Mouse (Mus musculus): ENCODE measurements around the gene Cd300ld3.

The Cd300ld3 gene

DNA sequence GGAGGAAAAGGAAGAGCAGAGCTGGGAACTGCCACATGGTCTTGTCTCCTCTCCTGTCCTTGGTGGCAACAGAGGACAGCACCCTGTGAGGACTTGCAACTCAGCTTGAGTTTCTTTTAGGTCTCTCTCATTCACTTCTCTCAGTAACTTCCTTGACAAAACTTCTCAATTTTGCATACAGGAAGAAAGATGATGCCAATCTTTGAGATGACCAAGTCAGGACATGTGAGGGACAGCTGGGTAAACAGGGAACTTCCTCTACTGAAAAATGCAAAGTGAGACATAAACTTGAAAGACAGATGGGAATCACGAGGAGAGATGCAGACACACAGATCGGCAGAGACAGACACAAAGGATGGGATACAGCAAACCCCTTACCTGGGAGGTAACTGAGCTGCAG, at the start of gene Cd300ld3:
Cd300ld3 (minus strand) TSS at position 151 of the 400 bp plus-strand sequence.
- no peak for DNase-seq (ENCODE audit: low spot score in 2 of 2)

DNA sequence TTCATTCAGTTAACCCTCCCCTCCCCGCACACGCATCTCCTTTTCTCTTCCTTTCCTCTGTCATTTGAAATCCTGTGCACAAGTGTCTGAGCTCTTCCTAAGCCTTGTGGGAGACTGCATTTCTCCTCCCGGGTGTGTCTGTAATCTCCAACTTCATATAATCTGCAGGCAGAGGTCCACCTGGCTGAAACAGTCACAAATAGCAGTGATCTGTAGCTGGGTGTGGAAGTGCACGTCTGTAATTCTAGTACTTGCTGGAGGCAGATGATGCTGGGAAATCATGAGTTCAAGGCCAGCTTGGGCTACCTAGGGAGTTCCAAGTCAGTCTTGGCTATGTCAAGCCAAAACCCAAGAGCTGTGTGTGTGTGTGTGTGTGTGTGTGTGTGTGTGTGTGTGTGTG, 43.9 kb upstream of the Cd300ld3 start:
- no peak for DNase-seq (ENCODE audit: low spot score in 2 of 2)

DNA sequence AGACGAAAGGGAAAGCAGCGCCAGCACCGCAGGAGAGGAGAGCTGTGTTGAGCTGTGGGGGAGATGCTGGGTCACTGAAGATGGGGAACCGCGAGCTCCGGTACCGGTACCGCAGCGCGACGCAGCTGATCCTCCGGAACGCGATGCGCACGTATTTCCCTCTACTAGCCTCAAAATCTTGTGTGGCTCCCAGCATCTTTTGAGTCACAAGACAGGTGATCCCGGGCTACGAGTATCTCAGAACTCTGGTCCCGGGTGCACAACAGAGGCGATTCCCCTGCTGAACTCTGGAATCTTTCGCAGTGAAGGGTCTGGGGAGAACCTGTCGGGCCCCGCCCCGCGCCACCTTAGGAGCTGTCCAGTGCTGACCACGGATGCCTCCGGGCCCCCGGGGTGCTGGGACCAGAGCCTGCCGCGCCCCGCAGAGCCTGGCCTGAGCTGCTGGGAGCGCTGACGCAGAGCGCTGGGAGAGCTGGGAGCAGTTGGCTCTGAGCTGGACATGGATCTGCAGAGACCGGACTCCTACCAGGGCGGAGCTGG, 43.2 kb upstream of the Cd300ld3 start, which contains the start of gene Rab37:
Rab37 (plus strand) TSS at position 70 of the 540 bp plus-strand sequence.
- no peak for DNase-seq (ENCODE audit: low spot score in 2 of 2)

DNA sequence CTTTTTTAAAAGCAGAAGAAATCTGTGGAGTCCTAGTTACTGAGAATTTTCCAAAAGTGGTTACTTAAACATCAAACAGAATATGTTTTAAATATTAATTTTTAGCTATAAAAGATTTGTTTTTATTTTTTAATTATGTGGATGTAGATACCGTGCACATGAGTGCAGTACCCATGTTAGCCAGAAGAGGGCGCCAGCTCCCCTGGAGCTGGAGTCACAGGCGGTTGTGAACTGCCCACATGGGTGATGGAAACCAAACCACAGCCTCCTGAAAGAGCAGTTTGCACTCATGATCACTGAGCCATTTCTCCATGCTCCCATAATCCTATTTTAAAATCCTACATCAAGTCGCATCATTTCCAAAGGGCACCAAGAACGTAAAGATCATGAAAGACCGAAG, 41.6 kb upstream of the Cd300ld3 start:
- DNase-seq (ENCODE audit: low spot score in 2 of 2), result no peak

DNA sequence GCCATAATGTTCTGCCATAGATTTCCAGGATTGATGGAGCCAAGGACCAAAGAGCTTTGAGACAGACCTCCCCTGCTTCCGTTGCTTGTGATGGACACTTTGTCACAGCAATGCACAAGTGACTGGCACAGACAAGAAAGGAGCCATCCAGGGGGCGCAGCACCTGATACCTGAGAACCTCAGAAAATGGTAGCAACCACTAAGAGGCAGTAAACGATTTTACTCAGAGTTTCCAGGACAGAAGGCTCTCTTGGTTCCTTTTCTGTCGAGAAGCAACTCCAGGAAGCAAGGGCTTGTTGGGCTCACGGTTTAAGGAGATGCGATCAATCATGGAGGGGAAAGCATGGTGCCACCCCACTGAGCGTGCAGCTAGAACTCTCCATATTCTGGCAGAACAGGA, 38.0 kb upstream of the Cd300ld3 start:
- no peak for DNase-seq (ENCODE audit: low spot score in 2 of 2)

DNA sequence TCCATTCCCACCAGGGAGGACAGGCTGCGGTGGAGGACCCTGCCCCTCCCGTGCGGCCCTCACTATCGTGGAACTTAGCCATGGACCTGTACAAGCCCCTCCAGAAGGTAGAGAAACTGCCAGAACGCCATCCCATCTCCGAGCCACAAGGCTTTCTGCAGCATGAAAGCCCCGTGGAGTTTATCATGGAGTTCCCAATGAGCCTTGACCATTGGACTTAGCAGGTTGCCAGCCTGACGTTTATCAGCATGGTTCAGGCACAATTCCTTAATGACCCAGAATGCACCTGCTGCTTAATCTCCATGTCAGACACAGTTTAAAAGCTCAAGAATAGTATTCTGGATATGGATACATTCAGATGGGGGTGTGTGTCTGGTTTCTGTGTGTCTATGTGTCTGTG, 36.9 kb upstream of the Cd300ld3 start:
- no peak for DNase-seq (ENCODE audit: low spot score in 2 of 2)

DNA sequence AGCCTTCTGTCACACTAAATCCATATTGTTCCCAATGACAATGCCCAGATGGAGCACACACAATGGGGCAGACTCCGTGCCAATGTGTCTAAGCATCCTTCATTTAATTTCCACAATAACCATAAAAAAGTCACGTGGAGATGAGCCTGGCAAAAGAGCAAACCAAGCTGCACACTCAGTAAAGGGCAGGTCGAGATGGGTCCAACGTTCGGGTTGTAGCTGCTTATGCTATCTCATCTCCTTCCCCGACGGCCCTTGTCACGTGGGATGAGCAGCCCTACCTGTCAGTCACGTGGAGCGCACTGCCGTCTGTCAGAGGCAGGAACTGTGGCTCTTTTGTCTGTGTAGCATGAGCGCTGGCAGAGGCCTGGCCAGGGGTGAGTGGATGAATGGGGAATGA, 36.4 kb upstream of the Cd300ld3 start:
- no peak for DNase-seq (ENCODE audit: low spot score in 2 of 2)

DNA sequence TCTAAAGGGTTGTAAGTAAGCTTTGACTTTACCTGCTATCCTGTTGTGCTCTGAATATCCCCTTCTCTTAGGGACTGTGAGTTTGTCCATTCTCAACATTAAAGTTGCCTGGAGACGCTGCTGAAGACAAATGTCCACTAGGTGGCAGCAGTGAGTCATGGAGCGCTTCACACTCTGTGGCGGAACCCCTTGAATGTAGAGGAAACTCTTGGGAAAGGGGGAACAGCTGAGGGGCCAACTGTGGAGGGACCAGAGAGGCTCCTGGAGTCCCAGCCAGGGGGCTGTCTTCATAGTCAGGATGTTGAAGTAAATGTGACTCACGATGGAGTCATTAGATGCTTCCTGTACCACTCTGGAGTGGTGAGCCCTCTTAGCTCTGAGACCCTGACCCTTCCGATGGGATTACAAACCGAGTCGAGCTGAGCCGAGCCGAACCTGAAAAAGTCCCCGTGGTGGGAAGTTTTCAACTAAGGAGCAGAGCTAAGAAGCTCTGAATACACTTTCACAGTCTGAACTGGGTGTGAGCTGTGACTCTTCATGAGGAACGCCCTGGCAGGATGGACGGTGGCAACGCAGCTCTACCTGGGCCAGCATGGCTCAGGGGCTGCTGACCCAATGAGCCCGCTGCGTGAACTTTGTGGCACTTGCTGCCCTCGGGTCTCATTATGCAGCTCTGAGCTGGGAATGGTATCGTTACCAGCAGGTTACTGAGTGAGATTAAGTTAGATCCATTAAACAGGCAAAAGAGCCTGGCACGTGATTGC, 35.3 kb upstream of the Cd300ld3 start:
- peak; percentile 25 to 36 for DNase-seq (ENCODE audit: low spot score in 2 of 2)

DNA sequence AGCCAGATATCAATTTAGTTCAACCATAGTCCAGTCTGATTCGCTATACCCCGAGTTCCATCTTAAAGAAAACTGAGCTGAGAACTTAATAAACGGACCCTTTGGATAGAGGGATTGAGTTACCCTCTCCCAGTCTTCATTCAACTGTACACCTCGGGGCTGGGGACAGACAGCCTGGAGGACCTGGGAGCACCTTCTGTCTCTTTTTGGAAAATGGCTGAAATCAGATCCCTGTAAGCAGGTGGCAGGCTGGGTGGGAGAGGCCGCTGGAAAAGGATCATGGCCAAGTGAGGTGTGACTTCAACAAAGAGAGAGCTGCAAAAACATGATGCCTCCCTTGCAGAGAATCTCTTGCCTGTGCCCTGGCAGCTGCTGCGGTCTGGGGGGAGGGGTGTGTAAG, 34.0 kb upstream of the Cd300ld3 start:
- DNase-seq (ENCODE audit: low spot score in 2 of 2), result no peak

DNA sequence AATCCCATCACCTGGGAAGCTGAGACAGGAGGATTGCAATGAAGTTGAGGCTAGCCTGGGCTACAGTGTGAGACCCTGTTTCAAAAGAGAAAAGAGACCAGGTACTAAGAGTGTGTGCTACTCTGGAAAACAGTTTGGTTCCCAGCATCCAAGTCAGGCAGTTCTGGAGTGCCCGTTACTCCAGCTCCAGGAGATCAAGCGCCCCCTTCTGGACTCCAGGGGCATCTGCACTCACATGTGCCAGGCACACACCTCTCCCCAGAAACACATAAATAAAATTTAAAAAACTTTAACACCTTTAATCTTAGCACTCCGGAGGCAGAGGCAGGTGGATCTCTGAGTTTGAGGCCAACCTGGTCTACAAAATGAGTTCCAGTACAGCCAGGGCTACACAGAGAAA, 33.2 kb upstream of the Cd300ld3 start:
- no peak for DNase-seq (ENCODE audit: low spot score in 2 of 2)

DNA sequence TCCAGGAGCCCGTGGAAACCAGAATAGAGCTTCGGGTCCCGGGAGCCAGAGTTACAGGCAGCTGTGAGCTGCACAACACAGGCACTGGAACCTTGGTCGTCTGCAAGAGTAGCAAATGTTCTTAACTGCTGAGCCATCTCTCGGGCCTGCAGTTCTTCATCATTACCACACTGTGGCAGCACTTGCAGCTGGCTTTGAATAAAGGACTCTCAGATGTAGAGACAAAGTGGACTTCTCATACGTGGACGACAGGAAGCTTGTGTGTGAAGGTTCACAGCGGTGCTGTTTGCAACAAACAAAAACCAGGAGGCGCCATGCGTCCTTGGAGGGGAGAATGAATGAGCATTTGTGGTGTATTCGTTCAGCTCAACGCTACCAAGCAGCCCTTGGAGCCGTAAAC, 32.7 kb upstream of the Cd300ld3 start:
- DNase-seq (ENCODE audit: low spot score in 2 of 2), result peak; percentile 5 to 37

DNA sequence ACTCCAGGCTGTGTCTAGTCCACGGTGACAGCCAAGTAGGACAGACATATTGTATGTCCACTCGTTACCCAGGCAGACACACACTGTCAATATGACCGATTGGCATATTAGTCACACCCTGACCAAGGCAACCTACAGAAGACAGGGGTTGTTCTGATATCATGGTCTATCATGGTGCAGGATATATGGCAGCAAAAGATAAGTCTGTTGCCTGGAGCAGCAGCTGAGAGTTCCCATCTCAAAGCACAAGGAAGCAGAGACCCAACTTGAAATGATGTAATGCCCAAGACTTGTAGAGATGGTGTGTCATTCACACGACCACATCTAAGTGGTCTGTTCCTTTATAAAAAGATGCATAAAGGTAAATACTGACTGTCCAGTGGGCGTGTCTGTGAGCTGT, 30.5 kb upstream of the Cd300ld3 start:
- no peak for DNase-seq (ENCODE audit: low spot score in 2 of 2)

DNA sequence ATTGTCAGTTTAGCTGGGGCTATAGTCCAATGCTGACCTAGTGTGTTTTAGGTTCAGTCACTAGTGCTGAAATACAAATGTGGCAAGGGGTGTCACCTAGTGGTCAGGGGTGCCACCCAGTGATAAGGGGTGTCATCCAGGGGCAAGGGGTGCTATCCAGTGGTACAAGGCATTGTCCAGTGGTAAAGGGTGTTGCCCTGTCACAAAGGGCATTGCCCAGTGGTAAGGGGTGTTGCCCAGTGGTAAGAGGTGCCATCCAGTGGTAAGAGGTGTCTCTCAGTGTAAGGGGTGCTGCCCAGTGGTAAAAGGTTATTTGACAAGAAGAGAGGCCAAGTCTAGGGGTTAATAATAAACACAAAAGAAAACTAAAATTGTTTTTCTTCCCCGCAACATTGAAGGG, 29.2 kb upstream of the Cd300ld3 start:
- DNase-seq (ENCODE audit: low spot score in 2 of 2), result no peak

DNA sequence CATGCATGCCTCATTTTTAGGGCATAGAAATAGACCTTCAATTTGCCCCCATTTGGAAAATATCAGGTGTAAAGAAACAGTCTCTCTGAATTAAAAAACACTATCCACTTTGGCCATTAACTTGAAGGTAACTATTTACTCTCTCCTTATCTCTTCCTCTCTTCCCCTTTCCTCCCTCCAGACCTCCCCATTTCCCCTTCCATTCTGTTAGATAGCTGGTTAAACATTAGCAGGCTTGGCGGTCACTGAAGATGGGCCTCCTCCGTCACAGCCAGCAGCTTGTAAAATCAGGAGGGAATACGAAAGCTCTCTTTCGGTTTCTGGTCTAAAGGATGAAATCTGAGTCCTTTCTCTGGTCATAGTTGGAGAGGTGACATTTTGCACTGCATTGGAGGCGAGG, 27.6 kb upstream of the Cd300ld3 start:
- no peak for DNase-seq (ENCODE audit: low spot score in 2 of 2)

DNA sequence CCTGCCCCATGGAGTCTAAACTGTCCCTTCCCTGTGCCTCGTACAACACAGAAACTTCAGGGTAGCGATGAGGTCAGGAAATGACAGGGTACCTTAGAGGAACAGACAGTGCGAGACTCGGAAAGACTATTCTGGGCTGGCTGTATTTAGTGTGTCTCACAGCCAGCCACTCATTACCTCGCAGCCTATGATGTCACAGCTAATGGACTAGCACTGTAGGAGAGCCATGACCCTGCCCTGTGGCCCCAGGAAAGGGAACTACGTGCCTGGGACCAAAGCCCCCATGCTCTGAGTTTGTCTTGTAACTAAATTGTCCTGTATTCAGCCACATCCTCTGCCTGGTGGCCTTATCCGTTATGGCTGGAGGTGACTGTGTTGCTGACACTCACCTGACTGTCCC, 27.2 kb upstream of the Cd300ld3 start:
- no peak for DNase-seq (ENCODE audit: low spot score in 2 of 2)

DNA sequence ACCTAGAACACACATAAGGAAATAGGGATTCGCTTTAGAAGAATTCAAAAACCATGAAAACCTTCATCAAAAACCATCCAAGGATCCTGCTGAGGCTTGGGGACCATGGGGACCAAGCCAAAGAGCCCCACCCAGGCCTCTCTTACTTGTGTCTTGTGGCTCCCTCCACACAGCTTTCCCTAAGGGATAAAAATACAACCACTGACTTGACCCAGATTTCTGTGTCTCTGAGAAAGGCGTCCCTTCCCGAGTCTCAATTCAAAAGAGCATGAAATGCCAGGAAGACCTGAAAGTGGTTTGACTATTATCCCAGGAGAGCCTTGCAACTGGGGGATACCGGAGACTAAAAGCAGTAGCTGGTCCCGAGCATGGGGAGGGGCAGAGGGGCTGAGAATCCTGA, 24.8 kb upstream of the Cd300ld3 start:
- DNase-seq (ENCODE audit: low spot score in 2 of 2), result no peak

DNA sequence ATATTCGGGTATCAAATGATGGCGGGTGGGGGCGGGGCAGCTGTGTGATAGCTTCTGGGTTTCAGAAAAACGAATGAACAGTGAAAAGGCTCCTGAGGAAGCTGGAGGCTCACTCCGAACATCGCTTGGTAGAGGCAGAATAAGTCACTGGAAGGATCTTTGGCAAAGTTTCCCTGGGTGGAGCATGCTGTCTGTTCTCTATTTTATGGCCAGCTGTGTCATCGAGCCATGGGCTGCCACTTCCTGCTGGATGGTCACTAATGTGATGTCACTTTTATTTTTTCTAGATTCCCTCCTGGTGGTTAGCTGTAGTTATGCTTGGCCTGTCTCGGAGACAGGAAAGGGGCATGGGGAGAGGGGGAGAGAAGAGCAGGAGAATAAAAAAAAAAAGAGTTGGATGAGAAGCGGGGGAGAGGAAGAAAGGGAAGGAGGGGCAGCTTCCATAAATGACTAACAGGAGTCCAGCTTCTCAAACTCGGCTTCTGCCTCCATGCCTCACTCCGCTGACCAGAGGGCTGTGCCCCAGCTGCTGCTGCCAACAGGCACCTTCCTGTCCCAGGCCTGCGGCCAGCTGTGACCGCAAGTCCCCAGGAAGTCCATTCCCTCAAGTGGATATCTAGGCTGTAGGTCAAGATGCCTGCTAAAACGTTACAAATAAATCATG, 23.6 kb upstream of the Cd300ld3 start:
- DNase-seq (ENCODE audit: low spot score in 2 of 2), result peak in 1 of 2 experiments; percentile 41

DNA sequence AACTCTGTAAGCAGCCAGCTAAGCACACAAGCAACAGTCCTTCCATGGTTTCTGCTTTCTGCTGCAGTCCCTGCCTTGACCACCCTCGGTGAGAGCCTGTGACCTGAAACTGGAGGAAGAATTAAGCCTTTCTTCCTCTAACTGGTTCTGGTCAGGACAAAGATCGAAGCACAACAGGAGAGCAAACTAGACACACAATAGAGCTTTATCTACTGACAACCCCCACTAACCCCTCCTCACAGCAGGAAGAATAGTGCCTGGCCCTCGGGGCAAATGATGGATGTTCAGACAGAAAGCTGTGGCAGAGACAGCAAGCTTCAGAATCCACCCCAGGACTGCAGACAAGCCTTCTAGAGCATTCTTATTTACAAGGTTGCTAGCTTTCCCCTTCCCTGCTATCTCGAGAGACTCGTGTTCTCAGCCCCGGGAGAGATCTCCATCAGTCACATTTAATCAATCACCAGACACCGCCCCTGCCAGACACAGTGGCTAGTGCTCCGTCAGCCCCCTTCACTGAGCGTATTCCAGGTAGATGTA, 22.9 kb upstream of the Cd300ld3 start:
- no peak for DNase-seq (ENCODE audit: low spot score in 2 of 2)

DNA sequence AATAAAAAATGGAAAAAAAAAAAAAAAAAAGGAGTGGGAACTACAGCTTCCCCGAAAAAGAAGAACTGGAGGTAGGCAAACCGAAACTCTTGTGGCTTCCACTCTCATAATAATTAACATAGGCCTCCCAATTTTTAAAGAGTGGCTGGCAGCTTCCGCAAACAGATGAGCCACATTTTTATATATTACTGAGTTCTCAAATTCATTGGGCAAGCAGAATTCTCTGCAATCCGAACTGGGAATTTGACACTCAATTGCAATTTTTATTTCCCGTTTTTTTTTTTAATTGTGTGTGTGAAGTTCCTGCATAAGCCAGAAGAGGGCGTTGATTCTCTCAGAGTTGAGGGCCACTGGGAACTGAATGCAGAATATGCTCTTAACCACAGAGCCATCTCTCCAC, 18.6 kb upstream of the Cd300ld3 start:
- DNase-seq (ENCODE audit: low spot score in 2 of 2), result no peak

DNA sequence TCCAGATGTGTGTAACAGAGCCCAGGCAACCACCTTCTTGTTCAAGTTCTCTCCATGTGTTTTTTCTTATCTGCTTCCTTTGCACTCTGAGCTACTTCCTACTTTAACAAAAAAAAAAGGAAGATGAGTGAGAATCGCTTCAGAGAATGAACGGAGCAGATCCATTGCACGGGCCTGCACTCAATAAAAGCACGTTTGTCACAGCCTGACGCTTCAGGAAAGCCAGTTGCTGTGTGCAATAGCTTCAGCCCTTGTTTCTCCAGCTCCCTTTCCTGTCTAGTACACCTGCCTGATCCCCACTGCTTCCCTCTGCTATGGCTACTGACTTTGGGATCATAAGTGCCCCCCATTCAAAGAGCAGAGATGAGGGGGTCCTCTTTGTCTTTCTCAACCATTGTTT, 13.9 kb upstream of the Cd300ld3 start, which contains the start of gene Cd300e:
Cd300e (minus strand) TSS at position 101 of the 400 bp plus-strand sequence.
- DNase-seq (ENCODE audit: low spot score in 2 of 2), result no peak

DNA sequence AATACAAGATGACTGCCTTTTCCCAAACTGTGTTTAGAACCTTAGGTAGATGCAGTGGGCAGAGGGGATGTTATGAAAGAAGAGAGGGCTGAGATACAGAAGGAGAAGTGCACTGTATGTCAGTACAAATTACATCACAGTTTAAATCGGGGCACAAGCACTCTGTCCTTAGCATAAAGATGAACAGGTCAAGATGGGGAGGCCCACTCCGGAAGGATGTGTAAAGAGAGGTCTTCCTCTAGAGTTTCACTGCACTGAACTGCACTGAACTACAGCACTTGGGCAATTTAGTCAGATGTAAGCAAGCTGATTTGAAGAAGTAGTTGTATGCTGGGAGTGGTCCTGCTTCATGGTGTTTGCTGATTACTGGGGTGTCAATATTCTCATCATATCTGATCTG, 11.6 kb upstream of the Cd300ld3 start:
- DNase-seq (ENCODE audit: low spot score in 2 of 2), result no peak

DNA sequence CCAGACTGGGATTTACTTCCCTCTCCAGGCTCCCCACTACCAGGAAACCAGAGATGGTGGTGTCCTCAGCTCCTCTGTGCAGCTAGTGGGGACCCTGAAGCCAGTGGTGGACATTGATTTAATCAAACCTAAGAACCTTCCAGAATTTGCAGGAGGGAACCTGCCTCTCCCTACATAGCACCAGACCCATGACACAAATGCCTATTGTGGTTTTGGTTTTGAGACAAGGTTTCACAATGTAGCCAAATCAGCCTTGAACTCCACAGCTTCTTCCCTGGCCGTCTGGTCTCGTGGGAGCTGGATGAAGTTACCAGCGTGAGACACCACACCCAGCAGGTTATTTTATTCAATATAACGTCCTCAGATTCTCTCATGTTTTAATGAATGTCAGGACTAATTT, 10.5 kb upstream of the Cd300ld3 start:
- no peak for DNase-seq (ENCODE audit: low spot score in 2 of 2)

DNA sequence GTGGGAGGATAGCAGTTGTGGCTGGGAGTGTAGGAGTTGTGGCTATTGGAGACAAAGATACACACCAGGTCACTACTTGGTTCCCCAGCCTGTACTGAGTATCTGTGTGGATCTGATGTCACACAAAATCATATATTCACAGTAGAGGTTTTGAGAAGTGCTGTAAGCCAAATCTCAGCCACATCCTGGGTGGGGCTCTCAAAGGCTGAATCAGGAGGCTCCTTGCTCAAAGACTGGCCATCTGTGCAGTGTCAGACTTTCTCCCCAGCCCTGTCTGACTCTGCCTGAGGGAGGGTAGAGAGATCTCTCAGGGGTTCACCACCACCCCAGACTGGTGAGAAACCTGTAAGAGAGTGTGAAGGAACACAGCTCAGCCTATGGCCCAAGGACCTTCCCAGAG, 6.3 kb upstream of the Cd300ld3 start:
- no peak for DNase-seq (ENCODE audit: low spot score in 2 of 2)
